Mouse (Mus musculus) frontal cortex, postnatal 14 days (tissue): ENCODE results near the gene Ntrk2.

ENCODE experiments used
- DNase-seq, 2 experiments: peaks; one replicate each; pipeline ENCODE4 v3.0.0; 2022; ENCODE audit warnings: low spot score in 2 of 2

The Ntrk2 gene

DNA sequence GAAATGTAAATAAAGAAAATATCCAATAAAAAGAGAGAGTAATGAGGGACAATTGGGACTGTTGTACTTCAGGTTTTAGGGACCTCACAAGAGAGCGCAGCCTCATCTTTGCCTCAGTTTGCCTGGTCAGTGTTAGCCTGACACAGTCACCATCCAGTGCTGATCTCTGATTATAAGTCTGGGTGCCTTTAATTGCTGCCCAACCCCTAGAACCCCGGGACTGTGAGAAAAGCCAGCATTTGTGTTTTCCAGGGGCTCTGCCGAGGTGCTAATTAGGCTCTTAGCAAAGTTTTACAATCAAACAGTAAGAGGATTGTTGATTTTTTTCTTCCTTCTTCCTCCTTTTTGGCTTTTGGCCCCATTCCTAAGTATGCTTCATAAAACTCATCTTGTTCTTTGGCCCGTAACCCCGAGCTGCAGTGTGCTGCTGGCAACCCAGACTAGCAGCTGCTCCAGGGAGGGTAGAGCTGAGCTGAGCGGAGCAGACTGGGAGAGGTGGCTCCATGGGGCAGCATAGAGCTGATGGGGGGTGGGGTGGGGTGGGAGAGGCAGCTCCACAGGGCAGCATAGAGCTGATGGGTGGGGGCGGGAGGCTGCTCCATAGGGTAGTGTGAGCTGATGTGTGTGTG, 34.5 kb downstream of the Ntrk2 start:
- DNase-seq, result no peak

DNA sequence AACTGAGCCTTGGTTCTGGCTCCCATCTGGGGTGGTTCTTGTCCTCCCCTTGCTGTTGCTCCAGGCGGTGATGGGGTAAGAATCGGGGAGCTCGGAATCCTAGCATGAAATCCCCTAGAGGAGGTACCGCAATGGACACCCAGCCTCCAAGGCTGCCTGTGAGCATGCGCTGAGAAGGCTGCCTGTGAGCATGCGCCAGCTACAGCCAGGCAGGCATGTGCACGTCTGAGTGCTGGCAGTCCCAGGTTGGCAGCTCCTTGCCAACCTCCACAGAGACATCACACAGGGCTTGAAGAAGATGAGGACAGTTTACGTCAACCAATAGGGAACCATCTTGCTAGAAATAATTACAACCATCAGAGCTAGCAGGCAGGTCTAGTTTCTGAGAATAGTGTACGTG, 37.5 kb downstream of the Ntrk2 start:
- DNase-seq, result no peak

DNA sequence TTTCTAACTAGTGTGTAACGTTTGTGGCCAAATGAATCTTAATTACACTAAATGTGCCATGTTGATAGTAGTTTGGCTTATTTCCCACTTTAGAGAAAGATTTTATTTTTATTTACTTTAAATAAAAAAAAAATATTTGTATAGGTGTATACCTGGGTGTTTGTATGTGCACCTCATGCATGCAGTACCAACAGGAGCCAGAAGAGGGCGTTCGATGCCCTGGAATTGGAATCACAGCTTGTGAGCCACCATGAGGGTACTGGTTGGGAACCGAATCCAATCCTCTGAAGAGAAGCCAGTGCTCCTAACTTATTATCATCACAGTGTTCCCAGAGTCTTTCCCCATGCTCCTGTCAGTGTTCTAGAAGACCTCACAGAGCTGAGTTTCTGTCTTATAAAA, 42.2 kb downstream of the Ntrk2 start:
- DNase-seq, result no peak

DNA sequence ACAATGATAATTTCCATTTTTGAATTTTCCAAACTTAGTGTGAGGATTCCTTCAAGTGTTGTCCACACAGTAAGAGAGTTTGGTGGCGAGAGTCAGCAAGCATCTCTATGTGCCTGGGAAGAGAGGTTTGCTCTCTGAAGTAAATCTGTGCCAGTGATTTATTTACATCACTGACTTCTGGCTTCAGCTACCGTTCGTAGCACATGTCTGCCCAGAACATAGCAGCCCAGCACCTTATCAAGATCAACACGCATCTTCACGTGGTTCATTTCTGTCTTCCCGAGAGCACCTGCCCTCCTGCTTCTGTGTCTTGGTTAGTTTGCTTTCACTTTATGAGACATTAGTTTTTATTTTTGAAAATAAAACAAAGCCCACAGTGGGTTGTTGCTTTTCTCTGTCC, 47.3 kb downstream of the Ntrk2 start:
- DNase-seq, result no peak

DNA sequence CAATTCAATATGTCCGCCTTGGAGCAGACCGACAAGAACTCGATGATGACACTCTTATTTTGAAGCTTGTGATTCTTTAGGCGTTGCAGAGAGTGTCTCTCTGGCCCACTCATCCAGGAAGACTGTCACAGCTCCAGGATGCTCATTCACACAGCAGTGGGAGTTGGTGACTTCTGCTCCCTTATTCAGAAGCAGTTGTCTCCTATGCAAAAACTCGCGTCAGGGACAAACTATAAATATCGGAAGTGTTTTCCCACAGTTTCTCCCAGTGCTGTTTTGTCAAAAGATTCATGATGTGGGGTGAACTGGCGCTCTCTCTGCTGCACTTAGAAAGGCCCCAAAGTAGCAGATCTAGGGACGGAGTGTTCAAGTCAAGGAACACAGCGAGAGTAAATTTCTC, 59.9 kb downstream of the Ntrk2 start:
- DNase-seq, result no peak

DNA sequence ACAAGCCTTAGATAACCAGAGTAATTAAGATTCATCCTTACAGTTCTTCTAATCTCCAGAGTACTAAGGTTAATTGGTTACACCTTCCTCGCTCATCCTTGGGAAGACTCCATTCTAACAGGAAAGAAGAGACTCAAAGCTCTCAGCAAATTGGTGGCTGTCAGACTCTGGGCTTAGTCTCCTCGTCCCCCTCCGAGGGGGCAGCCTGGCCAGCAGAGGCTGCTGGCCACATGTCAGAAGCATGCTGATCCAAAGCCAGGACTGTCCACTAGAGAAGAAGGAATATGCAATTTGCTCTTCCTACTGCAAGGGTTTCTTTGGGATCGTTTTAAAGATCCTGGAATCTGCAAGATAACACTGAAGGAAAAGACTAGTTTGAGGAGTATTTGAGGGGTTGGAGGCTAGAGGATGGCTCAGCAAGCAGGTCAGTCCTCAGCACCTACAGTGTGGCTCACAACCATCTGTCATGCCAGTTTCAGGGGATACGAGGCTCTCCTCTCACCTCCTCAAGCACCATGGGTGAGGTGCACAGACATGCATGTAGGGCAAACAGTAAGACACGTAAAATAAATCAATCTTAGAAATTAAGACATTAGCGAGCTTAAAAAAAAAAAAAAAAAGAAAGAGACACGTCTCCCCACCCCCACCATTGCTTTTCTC, 60.5 kb downstream of the Ntrk2 start:
- no peak for DNase-seq

DNA sequence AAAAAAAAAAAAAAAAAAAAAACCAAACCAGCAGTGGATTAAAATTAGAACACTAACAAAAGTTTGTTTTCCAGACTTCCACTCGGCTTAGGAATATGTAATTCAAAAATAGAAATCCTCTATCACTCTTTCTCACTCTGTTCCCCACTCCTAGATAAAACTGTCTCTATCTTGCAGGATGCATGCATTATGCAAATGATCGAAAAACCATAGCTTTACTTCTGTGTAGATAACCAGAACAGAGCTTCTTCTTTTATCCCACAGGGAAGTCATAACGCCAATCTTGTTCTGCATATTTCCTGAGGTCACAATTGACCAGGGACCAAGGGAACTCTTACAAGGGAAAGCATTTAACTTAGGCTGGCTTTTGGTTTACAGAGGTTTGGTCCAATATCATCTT, 76.1 kb downstream of the Ntrk2 start:
- no peak for DNase-seq

DNA sequence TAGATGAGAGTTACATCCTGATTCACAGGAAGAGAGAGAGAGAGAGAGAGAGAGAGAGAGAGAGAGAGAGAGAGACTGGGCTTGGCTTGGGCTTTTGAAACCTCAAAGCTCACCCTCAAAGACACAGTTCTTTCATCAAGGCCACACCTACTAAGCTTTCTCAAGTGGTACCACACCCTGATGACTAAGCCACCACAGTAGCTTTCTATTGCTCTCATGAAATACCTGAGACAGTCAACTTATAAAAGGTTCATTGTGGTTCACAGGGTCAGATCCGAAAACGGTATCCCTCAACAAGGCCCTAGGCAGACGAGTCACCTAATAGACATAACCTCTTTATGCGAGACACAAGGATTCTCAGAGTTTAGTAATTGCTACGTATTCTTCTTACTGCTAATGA, 76.5 kb downstream of the Ntrk2 start:
- DNase-seq, result no peak

DNA sequence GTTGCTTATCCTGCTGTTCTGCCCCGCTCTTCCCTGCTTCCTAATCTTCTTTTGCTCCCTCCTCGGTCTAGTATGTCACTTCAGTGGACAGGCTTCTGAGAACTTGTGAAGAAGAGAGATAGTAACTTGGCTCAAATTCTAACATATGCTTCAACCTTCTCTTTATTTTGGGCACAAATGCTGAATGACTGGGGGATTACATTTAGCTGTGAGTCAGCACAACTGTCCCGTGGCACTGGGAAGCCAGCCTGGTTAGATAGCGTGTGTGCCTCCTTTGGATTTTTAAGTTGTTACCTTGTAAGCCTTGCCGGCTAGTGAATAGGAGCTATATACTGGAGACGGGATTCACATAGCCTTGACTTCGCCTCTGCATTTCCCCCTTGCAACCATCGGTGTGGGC, 79.7 kb downstream of the Ntrk2 start:
- no peak for DNase-seq

DNA sequence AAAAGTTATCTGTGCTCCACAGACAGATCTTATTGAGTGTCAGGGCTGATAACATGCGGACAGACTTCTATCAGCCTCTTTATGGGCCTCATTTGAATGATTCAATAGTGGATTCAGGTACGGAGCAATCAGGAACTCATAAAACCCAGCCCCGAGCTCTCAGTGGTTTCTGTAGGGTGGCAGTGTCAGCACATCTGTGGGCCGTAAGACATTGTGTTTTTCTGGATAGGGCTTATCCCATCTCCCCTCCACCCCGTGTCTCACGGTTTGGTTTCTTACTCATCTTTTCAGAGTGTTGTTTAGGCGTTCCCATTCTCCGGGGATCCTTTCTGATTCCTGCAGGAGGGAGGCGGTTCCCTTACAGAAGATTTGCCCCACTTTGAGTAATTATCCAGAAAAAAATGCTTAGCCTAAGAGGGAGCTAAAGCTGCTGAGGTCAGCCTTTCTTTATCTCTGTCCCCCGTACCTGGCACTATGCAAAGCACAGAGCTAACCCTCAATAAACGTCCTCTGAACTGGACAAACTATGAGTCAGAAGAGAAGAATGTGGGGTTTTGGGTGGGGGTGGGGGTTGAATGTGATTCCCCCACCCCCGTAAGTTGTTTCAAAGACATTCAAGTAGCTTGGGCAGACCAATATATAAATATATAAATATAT, 90.0 kb downstream of the Ntrk2 start:
- DNase-seq, result no peak

DNA sequence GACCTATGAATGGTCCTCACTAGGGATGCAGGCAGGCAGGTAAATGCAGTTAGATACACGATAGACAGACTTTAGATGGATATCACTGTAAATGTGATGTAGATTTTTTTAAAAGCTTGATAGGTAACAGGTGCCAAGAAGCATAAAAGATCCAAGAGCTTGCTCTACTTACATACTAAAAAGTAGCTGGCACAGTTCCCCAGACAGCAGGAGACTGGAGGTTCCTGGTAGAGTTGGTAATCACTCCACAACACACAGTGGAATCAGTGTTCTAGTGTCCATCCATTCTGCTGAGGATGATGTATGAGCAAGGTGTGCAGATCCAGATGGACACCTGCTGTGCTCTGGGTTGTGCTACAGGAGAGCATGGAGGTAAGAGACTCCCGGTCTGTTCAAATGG, 93.0 kb downstream of the Ntrk2 start:
- DNase-seq, result no peak

DNA sequence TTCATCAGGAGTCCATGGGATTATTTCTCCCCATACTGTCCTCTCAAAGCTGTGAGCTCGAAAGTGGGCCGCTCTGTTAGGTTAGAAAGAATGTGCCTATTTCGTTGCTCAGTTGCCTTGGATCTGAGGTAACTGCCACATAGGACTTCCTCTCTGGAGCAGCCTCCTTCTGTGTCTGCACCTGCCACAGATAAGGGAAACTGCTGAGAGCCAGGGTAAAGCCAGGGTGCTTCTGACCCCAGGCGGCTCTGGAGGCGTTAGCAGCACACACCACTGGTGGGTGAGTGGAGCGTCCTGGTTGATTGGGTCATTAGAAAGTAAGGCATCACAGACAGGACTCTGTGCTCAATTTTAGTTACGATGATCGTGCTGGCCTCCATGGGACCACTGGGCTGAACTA, 95.9 kb downstream of the Ntrk2 start:
- no peak for DNase-seq

DNA sequence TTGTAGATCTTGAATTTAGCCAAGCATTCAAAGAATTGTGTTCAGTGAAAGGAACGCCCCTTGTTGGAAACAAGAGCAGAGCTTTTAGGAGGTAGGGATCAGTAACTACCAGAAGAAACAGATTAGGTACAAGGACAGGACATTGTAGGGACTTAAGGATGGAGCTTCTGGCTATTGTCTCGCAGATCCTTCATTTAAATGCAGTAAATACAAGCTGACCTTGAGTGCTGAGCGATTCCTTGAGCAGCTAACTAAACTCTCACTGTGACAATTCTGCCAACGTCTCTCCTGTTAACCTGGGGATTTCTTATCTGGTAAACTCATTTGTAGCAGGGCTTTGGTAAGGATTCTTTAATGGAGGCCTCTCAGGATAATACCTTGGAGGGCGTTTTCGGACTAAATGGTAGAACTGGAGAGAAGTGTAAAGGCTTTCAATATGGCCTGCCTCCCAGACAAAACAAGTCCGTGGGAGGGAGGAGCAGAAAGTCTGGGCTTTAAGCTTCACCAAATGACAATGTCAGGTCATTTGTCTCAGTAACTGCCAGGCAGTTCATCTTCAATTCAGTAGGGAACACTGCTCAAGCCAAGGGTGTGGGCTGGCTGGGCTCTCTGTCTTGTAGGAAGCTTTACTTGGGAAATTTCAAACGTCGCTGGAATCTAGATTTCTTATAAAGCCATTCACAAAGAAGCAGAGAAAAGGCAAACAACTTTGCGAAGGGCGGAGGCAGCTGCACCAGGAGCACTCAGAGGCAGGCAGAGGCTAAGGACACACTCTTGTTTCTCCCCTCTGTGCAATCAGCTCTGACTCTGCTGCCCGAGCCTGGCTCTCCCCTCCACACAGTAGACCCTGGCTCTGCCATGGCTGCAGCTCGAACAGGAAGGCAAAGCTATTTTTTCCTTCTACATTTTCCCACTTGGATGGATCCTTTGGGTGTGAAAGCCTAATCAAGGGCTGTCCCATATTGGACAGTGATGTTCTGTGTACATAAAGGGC, 98.7 kb downstream of the Ntrk2 start:
- DNase-seq, result no peak

DNA sequence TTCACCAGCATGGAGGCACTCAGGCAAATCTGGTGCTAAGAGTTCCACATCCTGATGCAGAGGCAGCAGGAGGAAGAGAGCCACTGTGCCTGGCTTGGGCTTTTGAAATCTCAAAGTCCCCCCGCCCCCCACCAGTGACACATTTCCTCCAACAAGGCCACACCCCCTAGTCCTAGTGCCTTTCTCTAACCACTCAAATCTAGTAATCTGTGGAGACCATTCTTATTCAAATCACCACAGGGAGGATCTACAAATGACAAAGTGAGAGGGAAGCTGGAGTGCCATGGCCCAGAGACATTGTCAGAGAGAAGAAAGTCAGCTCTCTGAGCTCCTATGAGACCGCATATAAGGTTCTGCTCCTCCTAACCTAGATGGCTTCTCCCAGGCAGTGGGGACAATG, 105.6 kb downstream of the Ntrk2 start:
- DNase-seq, result no peak

DNA sequence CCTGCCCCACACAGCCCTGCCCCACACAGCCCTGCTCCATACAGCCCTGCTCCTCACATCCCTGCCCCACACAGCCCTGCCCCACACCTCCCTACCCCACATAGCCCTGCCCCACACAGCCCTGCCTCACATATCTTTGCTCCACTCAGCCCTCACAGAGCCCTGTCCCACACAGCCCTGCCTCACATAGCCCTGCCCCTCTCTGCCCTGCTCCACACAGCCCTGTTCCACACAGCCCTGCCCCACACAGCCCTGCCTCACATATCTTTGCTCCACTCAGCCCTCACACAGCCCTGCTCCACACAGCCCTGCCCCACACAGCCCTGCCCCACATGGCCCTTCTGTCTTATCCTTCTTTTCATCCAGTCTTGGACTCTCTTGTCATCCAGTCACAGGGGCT, 106.2 kb downstream of the Ntrk2 start:
- DNase-seq, result no peak

DNA sequence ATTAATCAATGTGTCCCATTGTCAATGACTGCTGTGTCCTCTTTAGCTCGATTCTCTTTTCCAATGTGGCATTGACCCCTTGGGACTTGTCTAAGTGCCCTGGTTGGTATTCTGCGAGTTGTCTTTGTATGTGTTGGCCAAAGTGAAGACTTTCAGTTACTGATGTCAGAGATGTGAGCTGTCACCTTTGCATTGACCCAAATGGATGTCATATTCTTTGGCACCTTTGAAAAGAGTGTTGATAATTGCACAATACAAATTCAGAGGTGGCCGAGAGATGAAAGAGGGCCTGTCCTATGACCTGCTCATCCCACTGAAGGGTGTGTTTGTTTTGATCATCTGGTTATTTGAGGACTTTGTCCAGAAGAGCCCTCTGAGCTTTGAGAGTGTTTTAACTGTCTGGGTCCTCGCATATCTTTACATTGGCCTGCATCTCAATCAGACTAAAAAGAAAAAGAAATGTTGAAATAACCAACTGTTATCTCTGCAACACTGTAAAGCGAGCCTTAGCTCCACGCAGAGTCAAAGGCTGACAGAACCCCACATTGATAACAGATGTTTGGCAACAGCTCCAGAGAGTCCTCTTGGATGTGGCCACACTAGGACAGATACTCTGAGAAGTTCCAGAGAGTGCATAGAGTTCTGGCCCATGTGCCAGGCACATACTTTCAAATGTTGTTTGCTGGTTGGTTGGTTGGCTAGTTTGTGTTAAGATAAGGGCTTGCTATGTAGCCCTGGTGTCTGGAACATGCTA, 107.9 kb downstream of the Ntrk2 start:
- DNase-seq, result no peak

DNA sequence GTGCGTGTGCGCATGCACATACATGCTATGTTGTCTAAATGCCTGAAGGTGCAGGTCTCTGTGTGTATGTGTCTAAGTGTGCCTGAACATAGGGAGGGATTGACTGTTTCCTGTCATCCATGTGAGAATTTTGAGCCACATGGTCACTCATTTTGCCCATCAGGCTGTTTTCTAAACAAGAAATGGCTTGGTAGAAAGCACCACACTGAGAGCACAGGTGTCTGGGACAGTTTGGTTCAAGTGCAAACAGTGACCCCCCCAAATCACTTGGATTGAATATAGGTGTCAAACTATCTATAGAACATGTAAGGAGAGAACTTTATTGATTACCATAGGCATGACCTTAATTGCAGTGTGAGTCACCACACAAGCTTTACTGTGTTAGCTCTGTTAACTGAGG, 110.0 kb downstream of the Ntrk2 start:
- no peak for DNase-seq

DNA sequence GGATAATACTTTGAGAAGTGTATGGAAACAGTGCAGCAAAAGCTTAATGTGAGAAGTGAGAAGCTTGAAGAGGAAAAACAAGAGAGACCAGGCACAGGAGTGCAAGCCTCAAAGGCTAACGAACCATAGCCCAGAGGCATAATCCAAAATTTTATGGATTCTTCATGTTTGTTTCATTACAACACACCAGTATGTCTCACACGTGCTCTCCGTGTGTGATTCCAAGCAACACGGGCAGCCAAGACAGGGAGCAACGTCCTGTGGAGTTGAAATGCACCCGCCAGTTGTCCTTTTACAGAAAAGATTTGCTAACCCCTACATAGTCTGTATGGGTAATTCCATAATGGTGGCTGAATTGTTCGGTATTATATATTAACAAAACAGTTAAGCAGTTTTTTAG, 113.9 kb downstream of the Ntrk2 start:
- no peak for DNase-seq

DNA sequence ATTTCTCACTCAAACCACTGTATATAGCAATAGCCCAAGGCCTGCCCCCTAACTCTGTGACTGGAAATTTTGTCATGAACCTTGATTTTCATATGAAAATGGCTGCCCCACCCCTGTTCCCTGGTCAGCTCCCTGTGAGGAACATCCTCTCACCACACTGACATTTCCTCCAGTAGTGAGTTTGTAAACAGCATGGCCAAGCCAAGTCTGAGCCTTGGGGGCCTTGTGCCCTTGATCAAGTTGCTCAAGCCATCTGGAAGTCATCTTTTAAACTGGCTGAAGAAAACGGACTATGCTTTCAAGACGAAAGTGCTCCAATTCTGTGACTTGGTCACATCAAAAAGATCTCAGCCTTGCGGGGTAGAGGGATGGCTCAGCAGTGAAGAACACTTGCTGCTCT, 114.9 kb downstream of the Ntrk2 start:
- no peak for DNase-seq

DNA sequence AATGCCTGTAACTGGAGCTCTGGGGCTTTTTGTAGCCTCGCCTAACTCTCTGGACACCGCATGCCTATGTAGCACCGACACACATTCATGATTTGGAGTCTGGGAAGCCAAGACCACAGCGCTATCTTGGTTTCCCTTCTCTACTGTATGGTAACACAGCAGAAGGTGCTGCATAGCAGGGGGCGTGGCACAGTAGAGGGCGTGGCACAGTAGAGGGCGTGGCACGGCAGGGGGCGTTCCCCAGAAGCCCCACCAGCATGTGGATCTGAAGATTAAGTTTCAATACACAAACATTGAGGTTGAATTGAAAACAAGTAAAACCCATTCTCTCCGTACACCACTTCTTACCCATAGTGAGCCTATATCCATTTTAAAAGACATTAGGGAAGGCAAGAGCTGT, 115.3 kb downstream of the Ntrk2 start:
- DNase-seq, result no peak

DNA sequence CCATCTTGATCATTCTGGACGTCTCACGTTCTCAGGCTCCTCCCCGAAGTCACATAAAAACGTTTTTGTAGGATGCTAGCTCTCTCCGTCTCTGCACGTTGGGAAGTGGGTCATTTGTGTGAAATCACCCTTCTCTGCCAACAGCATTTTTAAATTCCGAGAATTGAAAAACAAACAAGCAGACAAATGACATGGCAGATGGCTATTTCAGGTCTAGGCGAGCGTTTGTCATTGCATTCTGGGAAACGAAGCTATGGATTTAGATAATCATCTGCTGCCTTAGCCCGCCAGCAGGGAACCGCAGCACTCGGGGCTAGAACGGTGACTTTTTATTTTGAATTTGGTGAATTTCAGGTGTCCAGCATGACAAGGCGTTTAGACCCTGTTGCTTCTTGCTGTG, 115.8 kb downstream of the Ntrk2 start:
- DNase-seq, result no peak

DNA sequence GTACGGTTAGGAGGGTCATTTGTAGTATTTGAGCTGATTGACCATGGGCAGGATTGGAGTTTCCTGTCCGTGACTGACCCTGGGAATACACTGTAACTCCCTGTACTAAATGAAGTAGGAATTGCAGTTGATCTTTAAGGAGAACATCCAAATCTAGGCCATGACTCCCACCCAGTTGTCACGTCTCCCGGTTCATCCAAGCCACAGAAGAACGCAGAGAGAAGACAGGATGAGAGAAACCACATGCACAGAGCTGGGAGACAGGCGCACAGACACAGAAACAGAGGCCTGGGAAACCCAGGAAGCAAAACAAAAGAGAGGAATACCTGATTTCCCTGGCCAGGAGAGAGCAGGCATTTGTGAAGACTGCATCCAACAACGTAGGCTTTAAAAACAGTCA, 117.1 kb downstream of the Ntrk2 start:
- DNase-seq, result no peak
